8 mouse cellular contexts compared by ENCODE assay signal in the genomic region with DNA sequence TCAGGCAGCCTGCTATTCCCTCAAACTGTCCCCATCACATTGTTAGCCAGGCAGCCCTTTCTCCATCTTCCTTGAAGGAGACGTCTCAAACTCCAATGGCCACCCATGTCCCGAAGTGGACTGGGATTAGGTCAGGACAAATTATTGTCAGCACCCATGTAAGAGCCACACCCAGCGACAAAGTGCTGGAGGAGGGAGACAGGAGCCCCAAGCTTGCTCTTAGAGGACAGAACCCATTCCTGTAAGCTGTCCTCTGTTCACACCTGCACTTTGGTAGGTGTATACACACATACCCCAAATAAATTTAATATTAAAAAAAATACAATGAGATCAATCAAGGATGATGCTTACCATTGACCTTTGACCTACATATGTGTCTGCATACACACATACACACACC. TPM values are rescaled to one million over a fixed set of nuclear protein-coding genes. Genes with fewer than 3 reads are reported as not detected.
DNase-seq lines count a peak whose midpoint lies in the region; ATAC-seq and TF ChIP-seq lines count a peak whose summit lies in the region.

No protein-coding gene starts in this region.

- ATAC-seq in frontal cortex, adult (ENCODE audit: low TSS enrichment) = peak; percentile 18; the same call in 1 of the 2 replicates
- ATAC-seq in forebrain, embryonic 16.5 days = peak; percentile 6; the same call in 1 of the 2 replicates
- ATAC-seq in liver, embryonic 15.5 days (ENCODE audit: insufficient read depth) = peak; percentile 25; the same call in 1 of the 2 replicates
- ATAC-seq in monocyte, adult 5-6 weeks (replicated peaks; ENCODE audit: insufficient number of reproducible peaks, low FRiP score, low TSS enrichment, poor library complexity, severe bottlenecking) = no peak

- TF ChIP-seq CTCF in CH12.LX (conservative IDR thresholded peaks at IDR 0.05 in 1 of 2, IDR thresholded peaks at IDR 0.05 in 1 of 2; ENCODE audit: low read depth in 2 of 2, low read length in 2 of 2) = no peak

- TF ChIP-seq POLR2A in CH12.LX (IDR thresholded peaks at IDR 0.05; ENCODE audit: low read depth, low read length) = no peak

- H3K27me3 ChIP-seq in CH12.LX (replicated peaks) = no peaks in the 10 kb centered on the region
- H3K27me3 ChIP-seq in forebrain, embryonic 16.5 days (replicated peaks; ENCODE audit: control insufficient read depth, insufficient read depth, low read length) = no peaks in the 10 kb centered on the region
- no peaks in the 10 kb centered on the region for H3K27me3 ChIP-seq in liver, embryonic 15.5 days

- H3K9ac ChIP-seq in CH12.LX (ENCODE audit: insufficient read depth, low read depth) = peak overlapping the region; percentile 80
- H3K9ac ChIP-seq in forebrain, embryonic 16.5 days (replicated peaks; ENCODE audit: low read depth, low read length) = peak overlapping the region; percentile 41
- peak overlapping the region; percentile 50 for H3K9ac ChIP-seq in liver, embryonic 15.5 days

- peak overlapping the region; percentile 36; the same call in 1 of the 2 replicates for H3K27ac ChIP-seq in CH12.LX (ENCODE audit: insufficient read depth, low read depth)
- peak overlapping the region; percentile 76 for H3K27ac ChIP-seq in forebrain, embryonic 16.5 days (ENCODE audit: low read length)
- peak overlapping the region; percentile 92 for H3K27ac ChIP-seq in liver, embryonic 15.5 days (replicated peaks)

- no peaks in the 10 kb centered on the region for H3K9me3 ChIP-seq in CH12.LX (replicated peaks; ENCODE audit: low read length)
- H3K9me3 ChIP-seq in forebrain, embryonic 16.5 days (ENCODE audit: control insufficient read depth, low read length) = no peaks in the 10 kb centered on the region
- no peaks in the 10 kb centered on the region for H3K9me3 ChIP-seq in liver, embryonic 15.5 days (replicated peaks)

- peaks cover 10 to 20% of the 10 kb centered on the region in 2 experiments for H3K36me3 ChIP-seq in CH12.LX (replicated peaks in 1 of 2; ENCODE audit: control insufficient read depth in 1 of 2, insufficient read depth in 1 of 2, low read length in 1 of 2)
- 0 out of 2 replicates have a peak, but pooled peaks cover 3% of the 10 kb centered on the region for H3K36me3 ChIP-seq in forebrain, embryonic 16.5 days (ENCODE audit: control insufficient read depth, insufficient read depth)
- peaks cover 26% of the 10 kb centered on the region for H3K36me3 ChIP-seq in liver, embryonic 15.5 days (replicated peaks)

- dilution Hi-C loops in CH12.LX (cut with MboI; ENCODE audit: extremely low pct_ligation_motif_present, extremely low pct_unique_long_range_greater_than_20kb, low sequenced_read_pairs) = no loop called here

- 39% methylated on average over 3 of the region's 3 CpGs for WGBS in forebrain, embryonic 16.5 days
- WGBS in liver, embryonic 15.5 days (ENCODE audit: insufficient replicate concordance) = 27% methylated on average over 3 of the region's 3 CpGs

- TF ChIP-seq EP300 in CH12.LX (IDR thresholded peaks at IDR 0.05; ENCODE audit: low read length) = no peak

- peak overlapping the region; percentile 78 for H3K4me2 ChIP-seq in CH12.LX (ENCODE audit: insufficient read depth, low read depth, poor library complexity, severe bottlenecking)
- peak overlapping the region; percentile 59 for H3K4me2 ChIP-seq in forebrain, embryonic 16.5 days (ENCODE audit: low read length)
- H3K4me2 ChIP-seq in liver, embryonic 15.5 days = peak overlapping the region; percentile 76

- no peak for DNase-seq in frontal cortex, adult 2 months (ENCODE audit: extremely low spot score in 1 of 2, low spot score in 1 of 2)
- DNase-seq in CH12.LX (ENCODE audit: extremely low read depth) = no peak
- no peak for DNase-seq in embryo, embryonic 10.5 days (ENCODE audit: low spot score)
- no peak for DNase-seq in gastrocnemius, postnatal 10 days

- TF ChIP-seq RAD21 in CH12.LX (IDR thresholded peaks at IDR 0.05; ENCODE audit: low read depth, low read length) = no peak

- in situ Hi-C loops in CH12.LX (cut with MboI; ENCODE audit: low pct_ligation_motif_present, low pct_unique_long_range_greater_than_20kb, low sequenced_read_pairs) = no loop called here

- H3K79me2 ChIP-seq in CH12.LX (replicated peaks; ENCODE audit: control insufficient read depth, extremely low read depth, insufficient read depth, poor library complexity, severe bottlenecking) = peaks cover 31% of the 10 kb centered on the region

- H3K4me1 ChIP-seq in CH12.LX (ENCODE audit: control insufficient read depth in 1 of 2, insufficient read depth in 2 of 2) = peaks cover 5 to 23% of the 10 kb centered on the region in 2 experiments
- H3K4me1 ChIP-seq in forebrain, embryonic 16.5 days (replicated peaks; ENCODE audit: control insufficient read depth, insufficient read depth, low read length) = no peaks in the 10 kb centered on the region; the same call in 1 of the 2 replicates
- peaks cover 20% of the 10 kb centered on the region for H3K4me1 ChIP-seq in liver, embryonic 15.5 days (replicated peaks)

- H3K4me3 ChIP-seq in CH12.LX (replicated peaks in 1 of 3; ENCODE audit: low read depth in 2 of 3, low read length in 2 of 3, poor library complexity in 1 of 3) = peak overlapping the region; percentile 40 to 71 (median 65)
- H3K4me3 ChIP-seq in forebrain, embryonic 16.5 days (replicated peaks; ENCODE audit: low read length) = peak overlapping the region; percentile 59
- peak overlapping the region; percentile 54 for H3K4me3 ChIP-seq in liver, embryonic 15.5 days (replicated peaks)

TF ChIP-seq in CH12.LX, 34 proteins besides CTCF, POLR2A, EP300 and RAD21:
- TF ChIP-seq RCOR1 (conservative IDR thresholded peaks at IDR 0.05; ENCODE audit: low read depth, low read length) = no peak
- no peak for TF ChIP-seq USF2 (conservative IDR thresholded peaks at IDR 0.05; ENCODE audit: low read depth, low read length)
- TF ChIP-seq SIN3A (IDR thresholded peaks at IDR 0.05; ENCODE audit: low read length) = 0 out of 2 replicates have a peak, but pooled peaks have one; percentile 1
- no peak for TF ChIP-seq MEF2A (IDR thresholded peaks at IDR 0.05; ENCODE audit: borderline replicate concordance, low read depth, low read length)

RNA-seq across cellular contexts. Expression of a gene that starts 0.5 kb away (rescaled TPM):
- polyA plus RNA-seq in frontal cortex, adult 2 months (2012; rRNA removed) = 25.0 and 27.5 TPM in 2 replicates
- total RNA-seq in CH12.LX (2012; rRNA removed) (40.6 and 46.4 TPM in 2 replicates), CH12.LX (2014; rRNA removed) (71.5 and 73.7 TPM in 2 replicates)
- 48.4 and 51.4 TPM in 2 replicates for polyA plus RNA-seq in CH12.LX (2012; ENCODE audit: insufficient read length, low read depth)
- 48.1 and 48.6 TPM in 2 replicates for polyA plus RNA-seq in forebrain, embryonic 16.5 days (2015; fragmentation: Nextera tagmentation; extraction: Ambion mirVana)
- 31.4 and 33.0 TPM in 2 replicates for polyA plus RNA-seq in liver, embryonic 15.5 days (2015; fragmentation: Nextera tagmentation; extraction: Ambion mirVana)
- total RNA-seq in monocyte, adult 5-6 weeks (2017) = 19.0 to 19.7 TPM (median 19.1 TPM) in 3 replicates
- 1 to 10 TPM; 6.4 to 8.6 TPM for total RNA-seq in gastrocnemius, postnatal 10 days (2021)

RNA-seq across cellular contexts. Expression of a gene that starts 15.2 kb away (rescaled TPM):
- polyA plus RNA-seq in frontal cortex, adult 2 months (2012; rRNA removed) = 1.1 and 1.4 TPM in 2 replicates
- total RNA-seq in CH12.LX (2012; rRNA removed) = 47.0 and 58.1 TPM in 2 replicates
- total RNA-seq in CH12.LX (2014; rRNA removed) = 53.9 and 63.5 TPM in 2 replicates
- 75.6 and 83.7 TPM in 2 replicates for polyA plus RNA-seq in CH12.LX (2012; ENCODE audit: insufficient read length, low read depth)
- not detected in 2 replicates for polyA plus RNA-seq in forebrain, embryonic 16.5 days (2015; fragmentation: Nextera tagmentation; extraction: Ambion mirVana)
- polyA plus RNA-seq in liver, embryonic 15.5 days (2015; fragmentation: Nextera tagmentation; extraction: Ambion mirVana) = 2.1 and 2.2 TPM in 2 replicates
- 129 to 156 TPM (median 134 TPM) in 3 replicates for total RNA-seq in monocyte, adult 5-6 weeks (2017)
- 1 to 10 TPM; 1.3 to 1.9 TPM for total RNA-seq in gastrocnemius, postnatal 10 days (2021)

RNA-seq across cellular contexts. Expression of a gene that starts 56.8 kb away (rescaled TPM):
- 0.60 and 0.84 TPM in 2 replicates for polyA plus RNA-seq in frontal cortex, adult 2 months (2012; rRNA removed)
- total RNA-seq in CH12.LX (2012; rRNA removed) (not detected in 2 replicates), CH12.LX (2014; rRNA removed) (not detected in 2 replicates)
- polyA plus RNA-seq in CH12.LX (2012; ENCODE audit: insufficient read length, low read depth) = not detected in 2 replicates
- 0.33 and 0.39 TPM in 2 replicates for polyA plus RNA-seq in forebrain, embryonic 16.5 days (2015; fragmentation: Nextera tagmentation; extraction: Ambion mirVana)
- polyA plus RNA-seq in liver, embryonic 15.5 days (2015; fragmentation: Nextera tagmentation; extraction: Ambion mirVana) = 0.26 and 0.36 TPM in 2 replicates
- not detected in 3 replicates for total RNA-seq in monocyte, adult 5-6 weeks (2017)
- not detected for total RNA-seq in gastrocnemius, postnatal 10 days (2021)

RNA-seq across cellular contexts. Expression of a gene that starts 57.6 kb away (rescaled TPM):
- polyA plus RNA-seq in frontal cortex, adult 2 months (2012; rRNA removed) = 221 and 236 TPM in 2 replicates
- total RNA-seq in CH12.LX (2012; rRNA removed) = 9.3 and 11.9 TPM in 2 replicates
- total RNA-seq in CH12.LX (2014; rRNA removed) = 7.6 and 9.4 TPM in 2 replicates
- polyA plus RNA-seq in CH12.LX (2012; ENCODE audit: insufficient read length, low read depth) = 12.7 and 13.0 TPM in 2 replicates
- 58.0 and 68.5 TPM in 2 replicates for polyA plus RNA-seq in forebrain, embryonic 16.5 days (2015; fragmentation: Nextera tagmentation; extraction: Ambion mirVana)
- 6.0 and 6.2 TPM in 2 replicates for polyA plus RNA-seq in liver, embryonic 15.5 days (2015; fragmentation: Nextera tagmentation; extraction: Ambion mirVana)
- total RNA-seq in monocyte, adult 5-6 weeks (2017) = 22.2 to 44.8 TPM (median 28.6 TPM) in 3 replicates
- total RNA-seq in gastrocnemius, postnatal 10 days (2021) = 10 to 100 TPM; 21.8 to 25.4 TPM

Comparison
In these comparisons a context has a peak if more than half of its experiments do, and no peak if none do; other contexts are left out.
1. H3K27ac ChIP-seq: peak in every context shown above with its lines; median percentile 92 in liver, embryonic 15.5 days; 76 in forebrain, embryonic 16.5 days; 36 in CH12.LX.
2. RNA of a gene that starts 15.2 kb away (polyA plus RNA-seq): 75.6 to 83.7 TPM in CH12.LX; 2.1 to 2.2 TPM in liver, embryonic 15.5 days, 1.1 to 1.4 TPM in frontal cortex, adult 2 months and not detected in forebrain, embryonic 16.5 days; every median in the first group is over 10 times any median in the second.
3. Peak in every context shown above with its lines, with median percentiles within 50 percentile points of each other: H3K4me2 ChIP-seq, H3K4me3 ChIP-seq and H3K9ac ChIP-seq.